Mouse (Mus musculus) fat pad, adult 2 months (tissue): ENCODE results near the gene Prdm8.

Experiments used
- DNase-seq: peaks from one replicate; pipeline ENCODE4 v3.0.0-alpha.2; 2011; ENCODE audit warnings: low read depth, low spot score; ENCODE audit errors: extremely low read depth

Gene Prdm8

GRCm38 (mm10) chr5:98167180-98167824 is at the start of gene Prdm8:
Gene Prdm8, plus strand, starts transcription at chr5:98167198.
- no peak for DNase-seq

GRCm38 (mm10) chr5:98127074-98127473 is 39.9 kb upstream of the Prdm8 start:
- no peak for DNase-seq

DNA sequence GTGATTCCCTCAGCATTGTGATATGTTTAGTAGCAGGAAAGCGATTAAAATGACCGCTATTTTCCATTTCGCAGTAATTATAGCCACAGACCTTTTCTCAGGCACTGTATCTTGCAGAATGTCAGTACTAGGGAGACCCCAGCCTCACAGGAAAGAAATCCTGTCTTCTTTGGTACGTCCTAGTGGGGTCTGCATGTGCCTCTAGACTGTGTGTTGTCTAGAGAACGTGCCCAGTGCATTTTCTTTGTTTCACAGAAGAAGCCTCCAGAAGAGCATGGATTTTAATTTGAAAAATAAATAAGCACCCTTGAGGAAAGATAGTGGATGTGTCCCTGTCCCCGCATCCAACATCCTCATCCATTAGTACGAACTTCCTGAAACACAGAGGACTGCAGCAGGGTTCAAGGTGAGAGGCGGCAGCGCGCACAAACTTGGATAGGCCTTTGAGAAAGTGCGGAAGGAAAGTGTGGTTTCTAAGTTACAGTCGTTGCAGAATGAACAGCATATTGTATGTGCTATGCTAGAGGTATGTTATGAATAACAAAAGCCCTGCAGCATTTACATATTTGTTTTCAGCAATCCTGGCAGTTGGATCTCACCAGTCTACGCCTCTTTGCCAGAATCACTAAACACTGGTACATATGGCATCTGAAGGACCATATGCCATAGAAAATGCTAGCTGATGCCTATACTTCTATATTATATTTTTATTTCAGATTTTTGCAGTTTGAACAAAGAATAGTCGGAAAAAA is 28.3 kb upstream of the Prdm8 start:
- DNase-seq = no peak

DNA sequence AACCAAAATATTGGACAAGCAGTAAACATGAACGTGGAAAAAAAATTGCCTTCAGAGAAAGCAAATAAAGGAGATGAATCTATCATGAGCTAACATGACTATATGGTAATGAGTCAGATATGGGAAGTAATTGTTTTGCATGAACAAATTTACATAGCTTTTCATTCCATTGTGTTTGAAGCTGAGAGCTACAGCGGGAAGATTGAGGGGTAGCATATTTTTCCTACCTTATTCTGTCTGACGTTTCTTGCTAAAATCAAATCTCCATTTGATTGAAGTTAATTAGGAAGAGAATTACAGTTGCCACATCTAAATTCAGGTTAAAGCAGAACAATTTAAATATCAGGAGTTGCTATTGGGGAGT is 27.7 kb upstream of the Prdm8 start:
- DNase-seq = no peak

DNA sequence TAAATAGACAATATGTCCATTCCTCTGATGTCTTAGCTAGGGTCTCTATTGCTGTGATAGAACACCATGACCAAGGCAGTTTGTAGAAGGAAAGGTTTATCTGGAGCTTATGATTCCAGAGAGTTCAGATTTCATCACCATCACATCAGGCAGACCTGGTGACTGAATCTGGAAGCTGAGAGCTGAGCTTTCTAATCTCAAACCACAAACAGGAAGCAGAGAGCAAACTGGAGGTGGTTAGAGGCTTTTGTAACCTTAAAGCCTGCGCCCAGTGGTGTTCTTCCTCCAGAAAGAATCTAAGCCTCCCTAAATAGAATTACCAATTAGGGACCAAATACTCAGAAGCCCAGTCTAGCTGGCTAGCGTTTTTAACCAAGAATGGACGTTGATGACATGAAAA is 20.1 kb upstream of the Prdm8 start:
- DNase-seq = no peak

DNA sequence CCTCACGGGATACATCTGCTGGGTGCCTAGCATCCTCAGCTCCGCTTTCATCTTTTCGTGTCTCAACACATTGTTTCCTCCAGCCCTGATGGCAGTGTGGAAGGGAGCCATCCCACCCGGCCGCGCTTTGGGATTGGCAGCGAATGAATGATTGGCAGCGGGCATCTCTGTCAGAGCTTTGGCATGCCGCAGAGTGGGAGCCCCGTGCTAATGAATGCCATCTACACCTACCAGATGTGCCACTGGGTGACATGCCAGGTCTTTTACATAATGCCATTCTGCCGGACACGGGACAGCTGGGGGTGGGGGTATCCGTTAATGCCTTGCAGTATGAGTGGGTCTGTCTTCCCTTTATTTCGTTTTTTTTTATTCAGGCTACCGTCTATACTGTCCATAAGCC is 882 bp upstream of the Prdm8 start:
- DNase-seq = no peak

GRCm38 (mm10) chr5:98168356-98169285 is 1.6 kb downstream of the Prdm8 start:
- no peak for DNase-seq

GRCm38 (mm10) chr5:98169376-98170351 is 2.7 kb downstream of the Prdm8 start:
- DNase-seq = no peak

- DNase-seq = no peak
Observed at GRCm38 (mm10) chr5:98171651-98172230, 4.7 kb downstream of the Prdm8 start.

- no peak for DNase-seq
Observed at GRCm38 (mm10) chr5:98172502-98173181, 5.6 kb downstream of the Prdm8 start.

DNA sequence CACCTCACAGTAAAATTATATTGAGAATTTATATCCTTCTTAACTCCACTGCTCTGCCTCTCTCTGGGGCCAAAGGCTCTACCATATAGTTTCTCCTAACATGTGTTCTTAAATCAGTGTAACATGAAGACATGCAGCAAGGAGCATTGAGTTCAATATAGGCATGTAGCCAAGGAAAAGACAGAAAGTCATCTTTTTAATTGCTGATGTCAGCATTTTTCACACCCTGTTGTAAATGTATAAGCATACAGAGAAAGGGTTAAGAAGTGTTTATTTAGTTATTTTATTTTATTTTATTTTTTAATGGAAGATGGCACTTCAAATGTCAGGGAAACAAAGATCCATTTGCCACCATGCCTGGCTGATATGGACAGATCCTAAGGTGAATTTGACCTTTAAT is 6.7 kb downstream of the Prdm8 start:
- DNase-seq = no peak

DNA sequence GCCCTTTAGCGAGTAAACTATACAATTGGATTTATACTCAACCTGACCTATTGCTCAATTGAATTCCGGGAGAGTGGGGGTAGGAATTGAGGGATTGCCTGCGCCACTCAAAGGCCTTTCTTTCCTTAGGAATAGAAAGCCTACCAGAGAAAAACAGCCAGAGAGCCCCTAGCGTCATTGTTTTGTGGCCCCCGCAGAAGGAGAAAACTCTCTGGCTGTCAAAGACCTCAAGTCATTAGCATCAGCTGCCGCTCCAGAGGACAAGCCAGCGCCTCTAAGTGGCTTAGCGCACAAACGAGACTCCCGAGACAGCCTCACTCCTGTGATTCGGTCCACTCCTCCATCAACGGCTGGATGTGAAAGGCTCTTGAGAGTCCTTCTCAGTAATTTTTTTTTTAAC is 12.6 kb downstream of the Prdm8 start:
- DNase-seq = no peak

DNA sequence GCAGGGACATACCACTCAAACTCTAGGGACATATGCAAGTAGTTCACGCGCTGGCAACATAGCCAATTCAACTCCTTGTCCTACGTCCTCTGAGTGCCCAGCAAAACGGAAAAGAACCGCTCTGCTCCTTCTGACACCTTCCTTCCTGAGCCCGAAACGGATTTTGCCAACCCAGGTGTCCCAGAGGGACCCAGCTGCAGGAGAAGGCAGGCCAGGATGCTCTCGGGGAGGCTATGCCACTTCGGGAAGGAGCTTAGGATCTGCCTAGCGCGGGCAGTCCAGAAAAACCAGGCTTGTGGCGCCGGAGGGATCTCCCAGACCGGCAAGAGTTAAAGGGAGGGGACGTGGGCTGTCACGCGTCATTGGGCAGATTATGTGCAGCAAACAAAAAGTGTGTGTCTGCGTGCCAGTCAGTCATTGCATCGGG is 13.5 kb downstream of the Prdm8 start:
- DNase-seq = no peak

DNA sequence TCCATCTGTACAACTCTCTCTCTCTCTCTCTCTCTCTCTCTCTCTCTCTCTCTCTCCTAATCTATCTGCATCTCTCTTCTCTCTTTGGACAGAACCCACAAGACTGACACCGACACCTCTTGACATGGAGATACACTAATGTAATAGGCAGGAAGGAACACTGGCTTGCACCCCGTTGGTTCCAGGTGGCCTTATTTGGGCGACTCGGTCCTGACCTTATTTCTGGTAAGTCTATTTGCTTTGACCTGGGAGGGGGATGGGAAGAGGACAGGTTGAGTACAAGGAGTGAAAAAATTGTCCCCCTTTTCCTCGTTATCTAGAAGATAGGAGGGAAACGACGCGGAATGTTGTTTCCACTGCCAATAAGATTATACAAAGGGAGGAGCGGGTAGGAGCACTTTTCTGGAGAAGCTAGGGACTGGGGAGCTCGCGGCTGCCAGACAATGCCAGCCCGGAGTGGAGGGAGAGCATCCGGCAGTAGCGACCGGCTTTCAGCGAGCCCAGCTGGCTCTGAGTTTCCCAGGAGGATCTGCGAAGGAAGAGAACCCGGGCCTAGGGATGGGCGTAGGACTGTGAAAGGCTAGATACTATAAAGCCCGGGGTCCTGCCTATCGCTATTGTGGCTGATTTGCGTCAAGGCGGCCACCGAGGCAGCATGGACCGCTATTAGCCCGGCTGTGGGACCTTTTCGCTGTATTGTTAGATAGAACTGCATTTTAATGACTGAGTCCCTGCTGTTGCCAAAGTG is 14.1 kb downstream of the Prdm8 start:
- DNase-seq = no peak

DNA sequence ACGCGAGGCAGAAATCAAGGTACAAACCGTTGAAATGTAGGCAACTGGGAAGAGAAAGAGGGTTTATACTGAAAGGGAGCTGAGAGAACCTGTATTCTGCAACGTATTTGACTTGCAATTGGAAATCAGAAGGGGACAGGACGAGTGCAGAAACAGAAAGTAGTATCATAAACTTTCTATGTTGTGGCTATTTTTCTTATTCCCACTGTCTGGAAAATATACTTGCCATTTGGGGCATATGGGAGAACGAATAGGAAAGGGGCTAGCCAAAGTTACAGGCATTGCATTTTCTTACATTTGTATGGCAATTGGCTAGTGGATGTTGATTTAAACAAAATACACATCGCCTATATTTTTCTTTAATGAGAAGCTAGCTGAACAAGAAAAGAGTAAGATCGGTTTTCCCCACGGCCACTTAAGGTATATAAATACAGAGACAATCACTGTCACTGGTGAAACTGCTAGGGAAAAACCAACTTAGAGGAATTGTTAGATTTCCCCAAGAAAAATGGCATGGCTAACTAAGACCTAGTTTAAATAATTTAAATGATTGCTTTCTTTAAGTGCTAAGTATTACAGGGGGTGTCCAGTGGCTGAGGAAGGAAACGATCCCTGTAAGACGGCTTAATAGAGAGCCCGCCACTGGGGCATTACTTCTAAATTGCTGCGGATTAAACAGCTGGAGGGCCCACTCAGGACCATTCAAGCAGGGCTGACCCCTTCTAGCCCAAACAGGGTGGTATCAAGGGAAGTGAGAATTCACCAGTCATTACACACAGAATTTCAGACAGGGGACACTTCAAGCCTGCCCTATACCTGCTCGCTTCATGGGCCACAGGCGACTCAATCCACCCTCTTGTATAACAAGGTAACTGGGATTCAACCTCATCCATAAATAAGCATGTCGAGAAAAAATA is 14.9 kb downstream of the Prdm8 start:
- no peak for DNase-seq

GRCm38 (mm10) chr5:98182603-98182920 is 15.6 kb downstream of the Prdm8 start:
- no peak for DNase-seq

DNA sequence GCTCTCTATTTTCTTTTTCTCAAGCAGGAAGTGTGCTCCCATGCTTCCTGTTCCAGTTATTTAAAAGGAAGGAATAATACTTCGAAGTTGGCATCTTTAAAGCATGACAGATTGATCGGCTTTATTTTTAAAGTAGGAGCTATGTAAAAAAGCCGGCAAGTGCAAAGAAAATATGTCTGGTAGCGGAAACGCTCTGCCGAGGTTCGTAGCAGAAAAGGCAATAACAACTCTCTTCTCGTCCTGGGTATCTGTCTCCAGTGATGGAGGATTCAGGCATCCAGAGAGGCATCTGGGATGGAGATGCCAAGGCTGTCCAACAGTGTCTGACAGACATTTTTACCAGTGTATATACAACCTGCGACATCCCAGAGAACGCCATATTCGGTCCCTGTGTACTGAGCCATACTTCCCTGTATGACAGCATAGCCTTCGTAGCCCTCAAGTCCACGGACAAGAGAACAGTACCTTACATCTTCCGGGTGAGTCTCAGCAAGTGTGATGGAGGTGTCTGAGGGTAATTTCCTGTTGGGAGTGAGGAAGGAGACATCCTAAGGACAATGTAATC is 16.1 kb downstream of the Prdm8 start:
- DNase-seq = no peak
